Mouse (Mus musculus) forebrain, embryonic 12.5 days (tissue): Measurements from ENCODE around the gene Ccnjl. TPM values are rescaled to one million over a fixed set of nuclear protein-coding genes. Genes with fewer than 3 reads are reported as not detected.
A peak's percentile ranks its signal among the peaks of the same experiment; 100 is the strongest.

Source experiments
- ATAC-seq: fragments of 200-750 bp; cut with Nextera tagmentation; 2 replicates; pipeline ENCODE4 v1.8.0; 2017; ENCODE audit warnings: moderate TSS enrichment; ENCODE audit not compliant: low FRiP score
- H3K27ac ChIP-seq: fragments of 300-500 bp; sonication (generic); 2 replicates; pipeline ENCODE4 v1.5.1; 2016; ENCODE audit warnings: mild to moderate bottlenecking
- H3K27me3 ChIP-seq: fragments of 300-500 bp; sonication (generic); 2 replicates; pipeline ENCODE4 v1.6.1; 2016; ENCODE audit warnings: mild to moderate bottlenecking
- H3K36me3 ChIP-seq: fragments of 300-500 bp; sonication (generic); replicated peaks from 2 replicates; pipeline ENCODE4 v1.6.1; 2016; ENCODE audit warnings: mild to moderate bottlenecking
- H3K4me1 ChIP-seq: fragments of 300-500 bp; sonication (generic); 2 replicates; pipeline ENCODE4 v1.6.1; 2016
- H3K4me2 ChIP-seq: fragments of 300-500 bp; sonication (generic); 2 replicates; pipeline ENCODE4 v1.6.1; 2016; ENCODE audit warnings: mild to moderate bottlenecking, moderate library complexity
- H3K4me3 ChIP-seq: fragments of 300-500 bp; sonication (generic); replicated peaks from 2 replicates; pipeline ENCODE4 v1.5.1; 2016; ENCODE audit warnings: mild to moderate bottlenecking
- H3K9ac ChIP-seq: fragments of 300-500 bp; sonication (generic); 2 replicates; pipeline ENCODE4 v1.6.1; 2016; ENCODE audit warnings: mild to moderate bottlenecking
- H3K9me3 ChIP-seq: fragments of 300-500 bp; sonication (generic); 2 replicates; pipeline ENCODE4 v1.6.1; 2016
- WGBS: fragments of 180-500 bp; shearing (Covaris S2); methylation state at CpG from one replicate; pipeline ENCODE4 v1.1.7; 2016; 5-methylcytosine and 5-hydroxymethylcytosine counted together
- polyA plus RNA-seq: library from polyadenylated mRNA; unstranded; fragments of >200 nt; fragmentation: Nextera tagmentation; extraction: Ambion mirVana; gene quantifications from 2 replicates; pipeline ENCODE4 v1.2.1, GENCODE M21; 2016

Gene Ccnjl
- polyA plus RNA-seq, 1 experiment from 2014 or later: 22.1 TPM

DNA sequence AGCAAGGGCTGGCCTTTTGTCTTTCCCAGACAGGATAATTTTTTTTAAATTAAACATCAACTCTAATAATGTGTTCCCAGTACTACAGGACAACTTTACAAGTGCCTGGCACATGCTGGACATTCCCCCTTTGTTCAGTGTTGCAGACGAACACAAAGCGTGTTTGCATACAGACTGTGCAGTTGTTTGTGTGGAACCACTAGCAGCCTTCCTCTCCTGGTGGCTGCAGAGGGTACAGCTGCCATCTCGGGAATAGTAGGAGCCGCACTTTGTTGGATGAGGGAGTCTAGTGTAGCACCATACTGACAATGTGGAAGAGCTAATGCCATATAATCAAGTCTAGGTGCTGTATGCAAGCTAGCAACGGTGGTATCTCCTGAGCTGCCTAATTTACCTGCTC lies 3.0 kb downstream of the Ccnjl start:
- Histone ChIP-seq H3K4me1 (peaks cover 34% of the 10 kb centered on the region), H3K4me3 (no peak overlapping the region), H3K9ac (no peak overlapping the region), H3K27ac (no peak overlapping the region), H3K36me3 (peaks cover 21% of the 10 kb centered on the region), H3K9me3 (no peaks in the 10 kb centered on the region), H3K4me2 (no peak overlapping the region), H3K27me3 (no peaks in the 10 kb centered on the region)
- no peak for ATAC-seq
- 50% methylated on average over 5 of the region's 5 CpGs for WGBS

DNA sequence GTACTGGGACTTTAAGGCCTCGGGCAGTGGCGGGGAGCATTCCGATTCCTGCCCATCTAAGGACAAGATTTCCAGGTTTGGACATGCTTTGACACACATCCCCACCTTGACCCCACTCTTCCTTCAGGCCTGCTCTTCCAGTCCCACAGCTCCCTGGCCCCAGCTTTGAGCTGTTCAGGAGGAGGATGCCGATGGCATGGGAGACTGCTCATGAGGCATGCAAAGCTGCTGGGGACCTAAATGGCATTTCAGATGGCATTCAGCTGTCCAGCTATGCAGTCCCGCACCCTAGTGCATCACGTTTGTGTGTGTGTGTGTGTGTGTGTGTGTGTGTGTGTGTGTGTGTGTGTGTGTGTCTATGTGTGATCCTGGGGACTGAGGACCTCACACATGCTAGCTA lies 8.5 kb downstream of the Ccnjl start:
- H3K4me3 ChIP-seq: no peak overlapping the region
- no peaks in the 10 kb centered on the region for H3K9me3 ChIP-seq
- no peak for ATAC-seq
- H3K4me2 ChIP-seq: no peak overlapping the region
- H3K36me3 ChIP-seq: peaks cover 38% of the 10 kb centered on the region
- no peaks in the 10 kb centered on the region for H3K27me3 ChIP-seq
- 84% methylated on average over 6 of the region's 6 CpGs for WGBS
- peaks cover 24% of the 10 kb centered on the region for H3K4me1 ChIP-seq
- H3K9ac ChIP-seq: no peak overlapping the region
- no peak overlapping the region for H3K27ac ChIP-seq

DNA sequence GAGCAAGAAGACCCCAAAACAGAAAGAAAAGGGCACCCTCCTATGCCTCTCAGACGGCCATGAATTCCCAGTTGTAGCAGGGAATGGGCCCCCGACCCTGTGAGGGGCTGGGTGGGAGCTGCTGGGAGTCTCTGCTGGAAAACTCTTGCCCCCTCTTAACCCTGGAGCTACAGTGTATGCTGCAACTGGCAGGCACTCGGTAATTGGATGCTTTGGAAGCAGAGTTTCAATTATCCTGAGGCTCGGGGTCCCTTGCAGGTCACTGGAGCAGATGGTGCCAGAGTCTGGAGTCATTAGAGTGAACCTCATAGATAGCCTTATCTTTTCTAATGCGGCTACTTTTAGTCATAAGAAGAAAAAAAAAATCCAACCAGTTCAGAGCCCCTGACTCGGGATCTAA lies 11.3 kb downstream of the Ccnjl start:
- peaks cover 32% of the 10 kb centered on the region for H3K36me3 ChIP-seq
- no peak overlapping the region for H3K9ac ChIP-seq
- H3K4me3 ChIP-seq: no peak overlapping the region
- no peak overlapping the region for H3K4me2 ChIP-seq
- no peaks in the 10 kb centered on the region for H3K27me3 ChIP-seq
- WGBS: 22% methylated on average over 6 of the region's 6 CpGs
- ATAC-seq: peak; percentile 88
- H3K27ac ChIP-seq: no peak overlapping the region
- H3K9me3 ChIP-seq: no peaks in the 10 kb centered on the region
- peaks cover 21% of the 10 kb centered on the region for H3K4me1 ChIP-seq

DNA sequence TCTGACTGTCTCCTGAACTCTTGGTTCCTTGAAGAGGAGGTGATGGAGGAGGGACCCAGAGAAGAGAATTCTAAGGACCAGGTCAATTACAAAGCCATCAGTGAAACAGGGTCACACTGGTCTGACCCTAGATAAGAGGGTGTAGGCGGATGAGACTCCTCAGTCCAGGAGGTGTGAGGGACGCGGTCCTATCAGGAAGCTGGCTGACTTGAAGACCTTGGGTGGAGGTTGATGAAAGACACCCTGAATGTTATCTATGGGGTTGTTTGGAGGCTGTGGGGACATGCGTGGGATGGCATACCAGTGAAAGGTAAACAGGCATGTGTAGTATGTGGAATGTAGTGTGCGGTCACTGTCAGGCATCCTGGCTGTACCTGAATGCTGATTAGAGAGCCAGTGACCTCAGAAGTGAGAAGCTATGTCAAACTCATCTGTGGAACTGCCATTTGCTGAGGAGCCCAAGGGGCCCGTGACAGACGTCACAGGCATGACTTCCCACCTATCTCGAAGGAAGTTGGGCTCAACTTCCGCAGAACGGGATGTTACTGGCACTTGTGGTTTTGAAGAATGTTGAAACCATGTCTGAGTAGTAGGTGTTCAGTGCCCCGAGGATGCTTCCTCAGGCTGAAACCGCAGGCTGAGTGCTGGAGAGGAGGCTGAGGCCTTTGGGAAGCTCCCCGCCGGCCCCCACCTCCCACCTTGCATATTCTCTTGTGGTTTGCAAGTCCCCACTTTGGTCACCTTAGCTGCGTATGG lies 15.3 kb downstream of the Ccnjl start:
- H3K4me1 ChIP-seq: peaks cover 46% of the 10 kb centered on the region
- WGBS: 95% methylated on average over 15 of the region's 15 CpGs
- peaks cover 9% of the 10 kb centered on the region for H3K36me3 ChIP-seq

DNA sequence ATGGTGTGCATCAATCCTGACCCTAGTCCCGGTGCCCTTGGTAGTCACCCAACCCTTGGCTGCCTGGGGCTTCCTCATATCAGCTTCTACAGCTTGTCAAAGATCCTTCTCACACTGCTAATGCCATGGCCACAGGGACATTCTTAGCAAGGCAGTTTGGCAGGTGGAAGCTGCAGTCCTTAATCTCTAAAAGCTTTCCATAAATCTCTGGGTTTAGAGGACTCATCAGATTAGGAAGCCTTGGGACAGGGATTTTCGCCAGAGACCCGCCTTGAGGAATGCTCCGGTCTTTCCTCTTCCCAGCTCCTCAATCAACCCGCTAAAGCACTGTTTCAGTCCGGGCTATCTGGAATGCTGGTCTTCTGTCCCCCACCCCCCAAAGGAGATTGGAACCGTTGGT lies 16.2 kb downstream of the Ccnjl start:
- ATAC-seq: no peak

More for the DNA sequence above, 15.3 kb downstream of the Ccnjl start:
- Histone ChIP-seq H3K9ac (no peak overlapping the region), H3K27me3 (0 out of 2 replicates have a peak, but pooled peaks cover 3% of the 10 kb centered on the region), H3K4me2 (no peak overlapping the region), H3K9me3 (no peaks in the 10 kb centered on the region), H3K4me3 (no peak overlapping the region), H3K27ac (no peak overlapping the region)
- ATAC-seq: no peak

DNA sequence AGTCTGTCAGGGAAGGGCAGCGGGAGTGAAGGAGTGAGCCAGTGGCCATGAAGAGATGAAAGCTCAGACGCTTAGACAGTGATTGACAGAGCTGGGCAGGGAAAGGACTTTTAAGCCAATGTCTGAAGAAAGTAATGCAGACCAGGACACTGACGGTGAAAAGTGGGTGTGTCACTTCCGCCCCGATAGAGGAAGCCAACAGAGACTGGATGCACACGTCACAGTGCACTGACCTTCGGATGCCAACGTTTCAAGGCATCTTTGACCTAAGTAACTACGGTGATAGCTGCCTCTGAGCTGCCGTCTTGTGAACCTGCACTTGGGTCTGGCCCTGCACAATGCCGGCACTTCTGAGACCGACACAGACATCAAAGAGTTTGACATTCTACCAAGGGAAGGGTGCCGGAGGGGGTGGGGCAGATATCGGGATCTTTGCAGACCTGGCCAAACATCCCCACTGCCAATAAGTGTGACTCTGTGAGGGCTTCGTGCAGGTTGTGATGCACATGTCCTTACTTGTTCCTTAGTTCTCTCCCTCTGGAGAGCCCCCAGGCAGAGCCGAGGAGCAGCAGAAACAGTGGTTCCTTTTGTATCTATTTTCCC lies 17.4 kb downstream of the Ccnjl start:
- no peak for ATAC-seq
- Histone ChIP-seq H3K27ac (no peak overlapping the region), H3K4me1 (peaks cover 37% of the 10 kb centered on the region), H3K4me3 (no peak overlapping the region), H3K4me2 (no peak overlapping the region), H3K9ac (no peak overlapping the region), H3K9me3 (no peaks in the 10 kb centered on the region), H3K27me3 (0 out of 2 replicates have a peak, but pooled peaks cover 3% of the 10 kb centered on the region), H3K36me3 (peaks cover 8% of the 10 kb centered on the region)
- WGBS: 23% methylated on average over 16 of the region's 16 CpGs

More for the DNA sequence above, 16.2 kb downstream of the Ccnjl start:
- no peak overlapping the region for H3K27ac ChIP-seq
- H3K9me3 ChIP-seq: no peaks in the 10 kb centered on the region
- 0 out of 2 replicates have a peak, but pooled peaks cover 3% of the 10 kb centered on the region for H3K27me3 ChIP-seq
- no peak overlapping the region for H3K9ac ChIP-seq
- WGBS: 84% methylated on average over 7 of the region's 7 CpGs
- no peak overlapping the region for H3K4me3 ChIP-seq
- no peak overlapping the region for H3K4me2 ChIP-seq
- peaks cover 44% of the 10 kb centered on the region for H3K4me1 ChIP-seq
- peaks cover 8% of the 10 kb centered on the region for H3K36me3 ChIP-seq

DNA sequence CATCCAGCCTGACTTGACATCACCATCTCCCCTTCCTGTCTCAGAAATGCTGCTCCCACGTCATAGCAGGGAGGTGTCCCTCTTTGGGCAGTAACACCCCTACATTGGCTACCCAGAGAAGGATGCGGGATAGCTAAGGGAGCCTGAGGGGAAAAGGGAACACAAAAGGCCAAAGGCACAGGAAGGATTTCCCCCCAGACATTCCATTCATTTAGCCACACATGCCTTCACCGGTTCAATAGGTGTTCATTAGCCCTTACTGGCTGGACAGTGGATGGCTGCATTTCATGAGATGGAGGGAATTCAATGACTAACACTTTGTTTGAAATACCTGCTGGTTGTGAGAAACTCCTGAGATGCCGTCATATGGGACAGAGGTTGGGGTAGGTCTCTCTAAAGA lies 18.1 kb downstream of the Ccnjl start:
- Histone ChIP-seq H3K27me3 (0 out of 2 replicates have a peak, but pooled peaks cover 3% of the 10 kb centered on the region), H3K36me3 (peaks cover 8% of the 10 kb centered on the region), H3K4me2 (no peak overlapping the region), H3K4me3 (no peak overlapping the region), H3K4me1 (peaks cover 37% of the 10 kb centered on the region), H3K27ac (no peak overlapping the region), H3K9me3 (no peaks in the 10 kb centered on the region), H3K9ac (no peak overlapping the region)
- no peak for ATAC-seq
- WGBS: 12% methylated on average over 4 of the region's 4 CpGs

DNA sequence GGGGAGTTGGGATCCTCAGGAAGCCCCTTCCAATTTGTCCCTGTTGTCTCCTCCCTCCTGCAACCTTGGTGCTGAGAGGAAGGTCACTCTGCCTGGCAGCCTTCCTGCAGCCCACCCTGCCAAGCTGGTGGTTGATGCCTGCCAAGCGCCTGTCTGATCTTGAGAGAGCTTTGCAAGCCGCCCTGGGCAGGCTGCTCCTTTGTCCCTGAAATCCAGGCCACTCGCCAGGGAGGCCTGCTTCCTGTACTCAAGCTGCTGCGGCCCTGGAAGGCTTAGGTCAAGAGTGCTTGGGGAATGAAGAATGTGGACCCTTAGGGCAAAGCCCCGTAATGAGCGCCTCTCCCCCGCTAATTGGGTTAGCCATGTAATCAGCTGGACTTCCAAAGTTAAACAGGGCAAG lies 19.6 kb downstream of the Ccnjl start:
- peaks cover 7% of the 10 kb centered on the region for H3K36me3 ChIP-seq
- no peaks in the 10 kb centered on the region for H3K9me3 ChIP-seq
- H3K27ac ChIP-seq: peak overlapping the region; percentile 50; the same call in 1 of the 2 replicates
- 3% methylated on average over 7 of the region's 7 CpGs for WGBS
- H3K9ac ChIP-seq: no peak overlapping the region
- H3K4me1 ChIP-seq: peaks cover 43% of the 10 kb centered on the region
- peak overlapping the region; percentile 4; the same call in 1 of the 2 replicates for H3K4me2 ChIP-seq
- H3K27me3 ChIP-seq: 0 out of 2 replicates have a peak, but pooled peaks cover 3% of the 10 kb centered on the region
- 0 out of 2 replicates have a peak, but pooled peaks have one; percentile 48 for ATAC-seq
- no peak overlapping the region for H3K4me3 ChIP-seq

DNA sequence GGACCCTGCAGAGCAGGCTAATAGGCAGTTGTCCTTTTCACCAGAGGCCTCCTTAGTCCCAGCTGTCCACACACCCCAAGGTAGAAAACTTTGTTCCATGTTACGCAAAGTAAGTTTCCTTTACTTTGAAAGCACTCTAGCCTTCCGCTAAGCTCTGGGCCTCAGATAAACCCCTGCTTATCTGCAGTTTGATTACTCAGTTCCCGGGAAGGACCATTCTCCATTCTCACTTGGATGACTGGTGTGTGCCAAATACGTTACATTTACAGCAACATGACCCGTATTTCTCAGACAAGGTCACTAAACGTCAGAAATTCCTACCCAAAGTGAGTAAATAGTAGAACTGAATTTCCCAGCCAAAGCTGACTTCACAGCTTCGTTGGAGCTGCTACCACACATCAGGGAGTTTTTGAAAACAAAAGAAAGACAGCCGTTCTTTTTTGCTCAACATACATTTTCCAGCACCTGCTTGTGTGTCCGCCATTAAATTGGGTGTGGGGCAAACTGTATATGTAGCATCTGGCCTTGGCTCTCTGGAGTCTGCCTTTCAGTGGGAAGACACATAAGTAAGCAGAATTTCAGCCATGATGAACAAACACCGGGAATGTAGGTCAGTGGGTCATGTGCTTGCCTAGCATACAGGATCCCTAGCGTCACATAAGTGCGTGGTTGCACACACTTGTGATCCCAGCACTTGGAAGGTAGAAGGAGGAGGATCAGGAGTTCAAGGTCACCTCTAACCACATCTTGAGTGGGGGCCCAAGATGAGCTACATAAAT lies 20.3 kb downstream of the Ccnjl start:
- Histone ChIP-seq H3K4me1 (peaks cover 43% of the 10 kb centered on the region), H3K9me3 (no peaks in the 10 kb centered on the region), H3K27me3 (0 out of 2 replicates have a peak, but pooled peaks cover 3% of the 10 kb centered on the region), H3K27ac (peak overlapping the region; percentile 50), H3K4me3 (no peak overlapping the region), H3K4me2 (no peak overlapping the region), H3K9ac (no peak overlapping the region), H3K36me3 (no peaks in the 10 kb centered on the region; the same call in none of the 2 replicates)
- 52% methylated on average over 12 of the region's 12 CpGs for WGBS
- ATAC-seq: no peak

DNA sequence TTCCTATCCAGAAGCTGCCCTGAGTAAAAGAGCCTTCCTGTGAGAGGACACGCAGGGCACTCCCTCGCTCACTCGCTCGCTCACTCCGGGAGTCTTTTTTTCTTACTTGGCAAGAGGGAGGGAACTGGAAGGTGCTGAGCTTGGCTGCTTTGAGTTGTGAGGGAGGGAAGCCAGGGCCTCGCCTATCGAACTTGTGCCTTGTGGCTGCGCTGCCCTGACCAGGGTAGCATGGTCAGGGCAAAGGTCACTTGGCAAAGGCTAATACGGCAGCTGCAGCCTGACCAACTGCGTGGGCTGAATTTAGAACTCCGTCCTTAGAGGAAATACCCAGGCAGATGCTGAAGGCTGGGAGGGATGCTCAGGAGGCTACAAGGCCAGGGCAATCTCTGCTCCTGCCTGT lies 21.1 kb downstream of the Ccnjl start:
- Histone ChIP-seq H3K9ac (no peak overlapping the region), H3K4me2 (no peak overlapping the region), H3K36me3 (no peaks in the 10 kb centered on the region; the same call in 1 of the 2 replicates), H3K4me3 (no peak overlapping the region), H3K4me1 (peaks cover 47% of the 10 kb centered on the region), H3K27ac (no peak overlapping the region), H3K9me3 (no peaks in the 10 kb centered on the region), H3K27me3 (0 out of 2 replicates have a peak, but pooled peaks cover 3% of the 10 kb centered on the region)
- ATAC-seq: no peak
- WGBS: 55% methylated on average over 11 of the region's 11 CpGs

DNA sequence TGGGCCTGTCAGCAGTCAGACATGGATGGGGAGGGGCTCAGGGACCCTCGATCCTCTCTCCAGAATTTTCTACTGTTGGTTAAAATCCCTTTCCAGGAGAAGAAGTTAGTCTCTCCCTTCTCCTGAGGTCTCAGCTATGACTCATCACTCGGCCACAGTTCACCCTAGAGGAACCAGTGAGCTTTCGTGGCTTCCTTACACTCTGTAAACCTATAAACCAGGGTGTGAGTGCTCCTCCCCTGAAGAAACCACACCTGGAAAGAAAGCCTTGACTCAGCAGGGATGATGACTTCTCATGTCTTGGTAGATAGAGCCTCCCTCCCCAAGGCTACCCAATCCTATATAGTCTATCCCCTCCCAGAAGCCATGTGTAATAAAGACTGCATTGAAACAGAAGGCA lies 23.2 kb downstream of the Ccnjl start:
- 83% methylated on average over 3 of the region's 3 CpGs for WGBS
- no peaks in the 10 kb centered on the region for H3K9me3 ChIP-seq
- H3K4me1 ChIP-seq: peaks cover 32% of the 10 kb centered on the region
- ATAC-seq: no peak
- H3K4me3 ChIP-seq: no peak overlapping the region
- H3K4me2 ChIP-seq: no peak overlapping the region
- no peaks in the 10 kb centered on the region for H3K27me3 ChIP-seq
- no peak overlapping the region for H3K9ac ChIP-seq
- H3K27ac ChIP-seq: no peak overlapping the region
- peaks cover 4% of the 10 kb centered on the region for H3K36me3 ChIP-seq

DNA sequence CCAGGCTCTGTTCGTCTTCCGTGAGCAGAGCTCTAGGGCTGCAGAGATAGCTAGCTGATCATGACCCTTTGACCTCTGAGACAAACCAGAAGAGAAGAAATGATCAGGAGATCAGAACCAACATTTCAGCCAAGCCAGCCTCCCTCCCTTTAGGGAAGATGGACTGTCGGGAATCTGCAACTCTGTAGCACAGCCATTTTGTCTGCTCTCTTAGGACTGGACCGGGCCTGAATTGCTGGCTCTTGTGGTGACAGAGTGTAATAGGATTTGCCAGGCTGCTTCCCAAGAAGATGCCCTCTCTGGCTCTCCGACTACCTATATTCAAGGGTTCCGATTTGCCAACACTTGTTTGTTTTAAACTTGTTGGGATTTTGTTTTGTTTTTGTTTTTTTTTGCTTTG lies 24.1 kb downstream of the Ccnjl start:
- no peaks in the 10 kb centered on the region for H3K27me3 ChIP-seq
- H3K4me1 ChIP-seq: peaks cover 30% of the 10 kb centered on the region
- ATAC-seq: no peak
- 76% methylated on average over 6 of the region's 6 CpGs for WGBS
- no peak overlapping the region for H3K9ac ChIP-seq
- peaks cover 13% of the 10 kb centered on the region for H3K36me3 ChIP-seq
- H3K4me3 ChIP-seq: no peak overlapping the region
- H3K4me2 ChIP-seq: no peak overlapping the region
- H3K27ac ChIP-seq: no peak overlapping the region
- no peaks in the 10 kb centered on the region for H3K9me3 ChIP-seq
